Mouse (Mus musculus) thymus, adult 2 months (tissue): ENCODE measurements at regions not wholly inside any gene's neighbourhood (a gene's known extent, or its start where the extent isn't known, plus 50 kb on each side); places are given as distances from the start of the nearest gene placed in this dataset.

Experiments used
- CTCF ChIP-seq: fragments of 200-500 bp; IDR thresholded peaks from 2 replicates; pipeline ENCODE4 v1.5.1; 2012; ENCODE audit warnings: mild to moderate bottlenecking, control low read depth, low read length, moderate library complexity, borderline replicate concordance; ENCODE audit not compliant: control insufficient read depth, poor library complexity, insufficient read depth; ENCODE audit errors: extremely low read depth
- POLR2A ChIP-seq: fragments of 200-500 bp; IDR thresholded peaks from 2 replicates; pipeline ENCODE4 v1.6.1; 2012; ENCODE audit warnings: mild to moderate bottlenecking, low read length, control low read depth, moderate library complexity; ENCODE audit not compliant: control insufficient read depth, poor library complexity, insufficient read depth; ENCODE audit errors: extremely low read depth

GRCm38 (mm10) chr13:110627732-110628131, 232.9 kb downstream of the Plk2 start:
- TF ChIP-seq CTCF (no peak), POLR2A (no peak)
